Mouse (Mus musculus) regulatory T cell (primary cell): ENCODE data around the gene Ppp1r15b.

Source experiments
- in situ Hi-C: fragments of 300-600 bp; cut with MboI, MseI; formaldehyde crosslinking; loops from one replicate; pipeline ENCODE4 v1.15.1; 2025; ENCODE audit warnings: high pct_unique_total_duplicates

Gene Ppp1r15b

DNA sequence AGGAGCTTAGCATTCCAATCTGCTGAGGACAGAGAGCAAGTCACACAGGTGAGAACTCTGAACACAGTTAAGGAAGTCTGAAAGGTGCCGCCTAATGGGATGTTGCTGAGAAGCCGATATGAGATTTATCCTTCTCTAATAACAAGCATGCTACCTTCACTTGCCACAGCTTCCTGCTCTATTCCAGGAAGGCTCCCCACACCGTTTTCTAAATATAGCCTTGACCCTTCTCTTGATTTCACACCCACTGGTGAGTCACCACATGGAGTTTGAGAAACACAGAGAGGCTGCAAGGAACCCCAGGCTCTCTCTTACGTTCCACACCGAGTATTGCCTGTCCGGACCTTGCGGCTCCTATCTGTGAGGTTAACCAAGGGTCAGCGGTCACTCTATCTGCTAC lies 57.8 kb downstream of the Ppp1r15b start:
- in situ Hi-C loops, result no loop called here
